Mouse (Mus musculus) kidney, postnatal 0 days (tissue): ENCODE results near the gene Tmem52. TPM values are rescaled to one million over a fixed set of nuclear protein-coding genes. Genes with fewer than 3 reads are reported as not detected.

Experiments
- ATAC-seq: fragments of 200-750 bp; cut with Nextera tagmentation; replicated peaks from 2 replicates; pipeline ENCODE4 v1.8.0; 2017; ENCODE audit warnings: low read depth, moderate number of reproducible peaks, moderate TSS enrichment, moderate library complexity; ENCODE audit not compliant: low FRiP score
- DNase-seq: peaks from one replicate; pipeline ENCODE4 v3.0.0-alpha.2; 2016; ENCODE audit warnings: low spot score
- H3K27ac ChIP-seq: fragments of 300-500 bp; sonication (generic); 2 replicates; pipeline ENCODE4 v1.5.1; 2014; ENCODE audit warnings: mild to moderate bottlenecking
- H3K27me3 ChIP-seq: fragments of 300-500 bp; sonication (generic); 2 replicates; pipeline ENCODE4 v1.6.1; 2014; ENCODE audit warnings: low read length, mixed read lengths; ENCODE audit not compliant: insufficient read depth
- H3K36me3 ChIP-seq: fragments of 300-500 bp; sonication (generic); 2 replicates; pipeline ENCODE4 v1.6.1; 2014; ENCODE audit warnings: low read length, mixed read lengths; ENCODE audit not compliant: insufficient read depth
- H3K4me1 ChIP-seq: fragments of 300-500 bp; sonication (generic); replicated peaks from 2 replicates; pipeline ENCODE4 v1.6.1; 2014; ENCODE audit warnings: antibody characterized with exemption, low read length, mixed read lengths; ENCODE audit not compliant: insufficient read depth
- H3K4me2 ChIP-seq: fragments of 300-500 bp; sonication (generic); 2 replicates; pipeline ENCODE4 v1.6.1; 2014; ENCODE audit warnings: mild to moderate bottlenecking, low read length, moderate library complexity, mixed read lengths
- H3K4me3 ChIP-seq: fragments of 300-500 bp; sonication (generic); replicated peaks from 2 replicates; pipeline ENCODE4 v1.5.1; 2014; ENCODE audit warnings: low read depth, low read length
- H3K9ac ChIP-seq: fragments of 300-500 bp; sonication (generic); 2 replicates; pipeline ENCODE4 v1.6.1; 2014; ENCODE audit warnings: low read depth, low read length
- H3K9me3 ChIP-seq: fragments of 300-500 bp; sonication (generic); replicated peaks from 2 replicates; pipeline ENCODE4 v1.6.1; 2016; ENCODE audit warnings: low read length, inconsistent platforms, mixed read lengths
- CTCF ChIP-seq: IDR thresholded peaks from 2 replicates; pipeline ENCODE4 v1.5.1; 2016; ENCODE audit warnings: antibody characterized with exemption, low read depth, mild to moderate bottlenecking, moderate library complexity
- WGBS: fragments of 180-500 bp; shearing (Covaris S2); extraction: QIAGEN DNeasy Blood & Tissue Kit; methylation state at CpG from one replicate; pipeline ENCODE4 v1.1.7; 2014; 5-methylcytosine and 5-hydroxymethylcytosine counted together
- polyA plus RNA-seq: library from polyadenylated mRNA; unstranded; fragments of >200 nt; fragmentation: Nextera tagmentation; extraction: Ambion mirVana; gene quantifications from 2 replicates; pipeline ENCODE4 v1.2.1, GENCODE M21; 2015

Gene Tmem52
- polyA plus RNA-seq, 1 experiment from 2014 or later, result 6.5 TPM

GRCm38 (mm10) chr4:155492131-155492633, 23.3 kb downstream of the Tmem52 start:
- Histone ChIP-seq H3K9me3 (no peaks in the 10 kb centered on the region), H3K4me3 (peak overlapping the region; percentile 100), H3K27me3 (no peaks in the 10 kb centered on the region), H3K9ac (peak overlapping the region; percentile 100), H3K27ac (peak overlapping the region; percentile 95), H3K4me2 (peak overlapping the region; percentile 81), H3K36me3 (no peaks in the 10 kb centered on the region), H3K4me1 (peaks cover 30% of the 10 kb centered on the region)
- WGBS, result under 1% methylated on average over 51 of the region's 51 CpGs
- DNase-seq (peak; percentile 76), ATAC-seq (no peak)
- TF ChIP-seq CTCF, result no peak

- no peak for DNase-seq
- TF ChIP-seq CTCF, result no peak
- Histone ChIP-seq H3K4me2 (peak overlapping the region; percentile 15; the same call in 1 of the 2 replicates), H3K4me3 (no peak overlapping the region), H3K36me3 (no peaks in the 10 kb centered on the region), H3K9ac (no peak overlapping the region), H3K27me3 (no peaks in the 10 kb centered on the region), H3K27ac (no peak overlapping the region), H3K9me3 (no peaks in the 10 kb centered on the region), H3K4me1 (peaks cover 20% of the 10 kb centered on the region)
- 57% methylated on average over 4 of the region's 4 CpGs for WGBS
- ATAC-seq, result no peak
Measured at GRCm38 (mm10) chr4:155494891-155495290, 26.0 kb downstream of the Tmem52 start.

GRCm38 (mm10) chr4:155497963-155498362, 29.0 kb downstream of the Tmem52 start:
- 67% methylated on average over 3 of the region's 3 CpGs for WGBS
- DNase-seq (no peak), ATAC-seq (no peak)
- Histone ChIP-seq H3K27me3 (no peaks in the 10 kb centered on the region), H3K36me3 (no peaks in the 10 kb centered on the region), H3K9ac (no peak overlapping the region), H3K9me3 (no peaks in the 10 kb centered on the region), H3K4me3 (no peak overlapping the region), H3K4me1 (peaks cover 12% of the 10 kb centered on the region), H3K4me2 (no peak overlapping the region), H3K27ac (no peak overlapping the region)
- TF ChIP-seq CTCF, result no peak

- H3K9ac ChIP-seq, result no peak overlapping the region
- H3K36me3 ChIP-seq, result no peaks in the 10 kb centered on the region
- ATAC-seq (no peak), DNase-seq (no peak)
- 73% methylated on average over 2 of the region's 2 CpGs for WGBS
- no peak for TF ChIP-seq CTCF
- H3K27me3 ChIP-seq, result no peaks in the 10 kb centered on the region
- no peak overlapping the region for H3K4me2 ChIP-seq
- H3K9me3 ChIP-seq, result no peaks in the 10 kb centered on the region
- 0 out of 2 replicates have a peak, but pooled peaks cover 9% of the 10 kb centered on the region for H3K4me1 ChIP-seq
- no peak overlapping the region for H3K27ac ChIP-seq
- H3K4me3 ChIP-seq, result no peak overlapping the region
Measured at GRCm38 (mm10) chr4:155501126-155501525, 32.2 kb downstream of the Tmem52 start.

GRCm38 (mm10) chr4:155505067-155505466, 36.2 kb downstream of the Tmem52 start:
- DNase-seq (no peak), ATAC-seq (no peak)
- H3K9ac ChIP-seq, result no peak overlapping the region
- WGBS, result 27% methylated on average over 8 of the region's 8 CpGs
- H3K4me3 ChIP-seq, result no peak overlapping the region
- no peaks in the 10 kb centered on the region for H3K27me3 ChIP-seq
- no peaks in the 10 kb centered on the region for H3K9me3 ChIP-seq
- no peak overlapping the region for H3K4me2 ChIP-seq
- H3K27ac ChIP-seq, result no peak overlapping the region
- TF ChIP-seq CTCF, result no peak
- no peaks in the 10 kb centered on the region for H3K36me3 ChIP-seq
- H3K4me1 ChIP-seq, result 0 out of 2 replicates have a peak, but pooled peaks cover 9% of the 10 kb centered on the region

- no peak overlapping the region for H3K4me3 ChIP-seq
- DNase-seq (no peak), ATAC-seq (no peak)
- TF ChIP-seq CTCF, result no peak
- no peak overlapping the region for H3K9ac ChIP-seq
- no peaks in the 10 kb centered on the region for H3K9me3 ChIP-seq
- H3K4me2 ChIP-seq, result no peak overlapping the region
- no peaks in the 10 kb centered on the region for H3K27me3 ChIP-seq
- H3K27ac ChIP-seq, result no peak overlapping the region
- 87% methylated on average over 5 of the region's 5 CpGs for WGBS
- 0 out of 2 replicates have a peak, but pooled peaks cover 9% of the 10 kb centered on the region for H3K4me1 ChIP-seq
- H3K36me3 ChIP-seq, result no peaks in the 10 kb centered on the region
Measured at GRCm38 (mm10) chr4:155505671-155506295, 36.9 kb downstream of the Tmem52 start.
